Mouse (Mus musculus) intestine, embryonic 14.5 days (tissue): Measurements from ENCODE around the gene Olfr1281. TPM values are rescaled to one million over a fixed set of nuclear protein-coding genes. Genes with fewer than 3 reads are reported as not detected.

Experiments
- polyA plus RNA-seq: library from polyadenylated mRNA; unstranded; fragments of >200 nt; fragmentation: Nextera tagmentation; extraction: Ambion mirVana; gene quantifications from 2 replicates; pipeline ENCODE4 v1.2.1, GENCODE M21; 2014

Gene Olfr1281
- polyA plus RNA-seq, 1 experiment from 2014 or later: not detected

Other genes with a start within 250 kb of the Olfr1281 start
- gene Gm13941, start 220.5 kb upstream of the Olfr1281 start, polyA plus RNA-seq: not detected in 2 replicates
- gene Gm15130, start 173.6 kb upstream of the Olfr1281 start, polyA plus RNA-seq: not detected in 2 replicates
- not detected in 2 replicates for gene 4930430A15Rik, start 96.9 kb upstream of the Olfr1281 start, polyA plus RNA-seq
- not detected in 2 replicates for gene Olfr1275, start 91.2 kb upstream of the Olfr1281 start, polyA plus RNA-seq
- gene Olfr1276, start 72.0 kb upstream of the Olfr1281 start, polyA plus RNA-seq: not detected in 2 replicates
- gene Olfr1277, start 52.4 kb upstream of the Olfr1281 start, polyA plus RNA-seq: not detected in 2 replicates
- not detected in 2 replicates for gene Olfr1278, start 36.4 kb upstream of the Olfr1281 start, polyA plus RNA-seq
- not detected in 2 replicates for gene Olfr1279, start 25.9 kb upstream of the Olfr1281 start, polyA plus RNA-seq
- gene Olfr1280, start 12.5 kb upstream of the Olfr1281 start, polyA plus RNA-seq: not detected in 2 replicates
- gene Olfr1282, start 9.6 kb downstream of the Olfr1281 start, polyA plus RNA-seq: not detected in 2 replicates
- gene Olfr1283, start 40.3 kb downstream of the Olfr1281 start, polyA plus RNA-seq: not detected in 2 replicates
- gene Olfr1284, start 49.0 kb downstream of the Olfr1281 start, polyA plus RNA-seq: not detected in 2 replicates
- not detected in 2 replicates for gene Olfr1286, start 96.6 kb downstream of the Olfr1281 start, polyA plus RNA-seq
- gene Olfr1287, start 122.6 kb downstream of the Olfr1281 start, polyA plus RNA-seq: not detected in 2 replicates
- gene Olfr1288, start 147.6 kb downstream of the Olfr1281 start, polyA plus RNA-seq: not detected in 2 replicates
- gene Olfr1289, start 154.3 kb downstream of the Olfr1281 start, polyA plus RNA-seq: not detected in 2 replicates
- not detected in 2 replicates for gene Olfr1290, start 167.3 kb downstream of the Olfr1281 start, polyA plus RNA-seq
- gene Olfr1291-ps1, start 170.7 kb downstream of the Olfr1281 start, polyA plus RNA-seq: not detected in 2 replicates
- not detected in 2 replicates for gene Olfr1293-ps, start 198.7 kb downstream of the Olfr1281 start, polyA plus RNA-seq
- not detected in 2 replicates for gene Olfr1294, start 213.8 kb downstream of the Olfr1281 start, polyA plus RNA-seq
- gene Olfr1295, start 243.2 kb downstream of the Olfr1281 start, polyA plus RNA-seq: not detected in 2 replicates